Mouse (Mus musculus): ENCODE results near the gene C2cd2. TPM values are rescaled to one million over a fixed set of nuclear protein-coding genes. Genes with fewer than 3 reads are reported as not detected.
"Not testable (repeated sequence)": the region's sequence is repeated elsewhere in the genome, so short reads cannot be mapped to it uniquely, and the experiment has no call there.

The C2cd2 gene
- 10.5 and 13.9 TPM in 2 replicates for total RNA-seq (2014; fragmentation: Nextera tagmentation)
- total RNA-seq (2017), result 14.7 and 20.5 TPM in 2 replicates

DNA sequence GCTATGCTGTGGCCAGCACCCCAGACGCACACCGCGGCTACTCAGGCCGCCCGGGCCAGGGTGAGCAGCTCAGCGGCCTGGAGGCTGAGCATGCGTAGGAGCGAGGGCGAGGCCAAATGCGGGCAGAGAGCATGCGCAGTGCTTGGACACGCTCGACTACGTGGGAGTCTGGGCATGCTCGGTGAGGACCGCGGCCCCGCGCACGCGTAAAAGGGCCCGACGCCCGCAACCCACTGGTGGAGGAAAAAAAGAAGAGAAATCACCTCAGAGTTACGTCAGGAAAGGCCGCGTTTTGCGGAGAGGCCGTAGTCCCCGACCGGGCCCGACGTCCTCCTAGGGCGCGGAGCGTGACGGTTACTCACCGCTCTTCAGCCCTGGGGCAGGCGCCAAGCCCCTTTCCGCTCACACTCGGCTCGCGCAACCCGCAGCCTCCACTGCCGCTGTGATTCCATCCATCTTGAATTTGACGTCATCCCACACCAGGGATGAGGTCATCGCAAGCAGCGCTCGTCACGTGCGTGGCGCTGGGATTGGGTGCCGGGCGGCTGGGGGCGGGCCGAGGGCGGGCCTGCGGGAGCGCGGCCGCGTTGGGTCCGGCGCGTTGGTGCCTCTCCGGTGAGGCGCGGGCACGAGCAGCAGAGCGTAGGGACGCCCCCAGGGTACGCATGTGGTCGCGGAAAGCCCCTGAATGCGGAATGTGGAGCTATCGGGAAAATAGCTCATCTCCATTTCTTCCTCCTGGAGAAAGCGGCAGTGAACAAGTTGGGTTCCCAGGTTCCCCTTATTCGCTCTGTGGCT lies at the start of gene C2cd2, which contains the start of gene Zbtb21:
Gene C2cd2 (minus strand): TSS at position 448 of the 798 bp plus-strand sequence.
Gene Zbtb21 (minus strand): TSS at position 472 of the 798 bp plus-strand sequence.
- peak; percentile 86 for ATAC-seq (replicated peaks; ENCODE audit: poor library complexity, severe bottlenecking)

DNA sequence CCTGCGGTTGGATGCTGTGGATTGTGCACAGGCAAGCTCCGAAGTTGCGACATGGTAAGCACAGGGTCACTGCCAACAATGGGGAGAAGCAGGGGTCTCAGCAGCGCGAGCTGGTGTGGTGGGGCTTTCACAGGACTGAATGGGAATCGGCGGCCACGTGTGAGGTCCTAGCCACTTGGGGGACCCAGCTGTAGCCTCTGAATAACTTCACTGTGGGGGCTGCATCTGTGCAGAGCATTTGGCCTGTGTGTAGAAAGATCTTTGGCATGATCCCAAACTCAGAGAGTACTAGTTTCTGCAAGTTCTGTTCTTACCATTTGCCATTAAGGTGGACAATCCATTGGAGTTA lies 35.0 kb upstream of the C2cd2 start:
- not testable (repeated sequence) for ATAC-seq (replicated peaks; ENCODE audit: poor library complexity, severe bottlenecking)

DNA sequence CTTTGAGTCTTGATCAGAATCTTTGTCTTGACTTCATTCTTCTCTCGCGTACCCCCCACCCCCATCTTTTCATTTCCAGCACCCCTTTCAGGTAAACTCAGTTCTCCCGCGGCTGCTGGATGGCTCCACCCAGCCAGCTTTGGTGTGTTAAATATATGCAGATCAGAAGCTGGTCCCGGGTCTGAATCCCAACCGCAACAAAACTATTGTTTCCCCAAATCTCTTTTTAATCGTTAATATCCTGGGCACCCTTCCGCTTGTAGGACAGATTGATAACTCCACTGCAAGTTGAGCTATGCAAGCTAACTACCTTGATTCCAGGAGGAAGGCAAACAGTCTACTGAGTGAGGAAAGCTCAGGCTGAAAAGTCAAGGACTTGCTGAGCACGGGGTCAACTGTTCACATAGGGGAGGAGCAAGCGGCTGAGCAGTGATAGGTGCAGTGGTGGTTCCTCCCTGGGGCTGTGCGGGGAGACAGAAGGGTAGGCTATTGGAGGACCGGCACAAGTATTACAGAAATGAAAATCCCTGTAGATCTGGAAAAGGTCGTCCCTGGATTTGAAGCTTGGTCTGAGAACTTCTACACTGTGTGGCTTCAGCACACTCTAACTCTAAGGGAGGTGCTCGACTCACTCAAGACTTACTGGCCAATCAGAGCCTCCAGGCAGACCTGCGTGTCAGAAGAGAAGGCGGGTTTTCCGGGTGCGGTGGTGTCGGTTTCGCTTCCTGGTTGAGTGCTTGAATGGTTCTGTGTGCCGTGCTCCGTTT lies 34.4 kb upstream of the C2cd2 start, which contains the start of gene B230307C23Rik:
Gene B230307C23Rik (plus strand): TSS at position 700 of the 767 bp plus-strand sequence.
- peak; percentile 93 for ATAC-seq (replicated peaks; ENCODE audit: poor library complexity, severe bottlenecking)

DNA sequence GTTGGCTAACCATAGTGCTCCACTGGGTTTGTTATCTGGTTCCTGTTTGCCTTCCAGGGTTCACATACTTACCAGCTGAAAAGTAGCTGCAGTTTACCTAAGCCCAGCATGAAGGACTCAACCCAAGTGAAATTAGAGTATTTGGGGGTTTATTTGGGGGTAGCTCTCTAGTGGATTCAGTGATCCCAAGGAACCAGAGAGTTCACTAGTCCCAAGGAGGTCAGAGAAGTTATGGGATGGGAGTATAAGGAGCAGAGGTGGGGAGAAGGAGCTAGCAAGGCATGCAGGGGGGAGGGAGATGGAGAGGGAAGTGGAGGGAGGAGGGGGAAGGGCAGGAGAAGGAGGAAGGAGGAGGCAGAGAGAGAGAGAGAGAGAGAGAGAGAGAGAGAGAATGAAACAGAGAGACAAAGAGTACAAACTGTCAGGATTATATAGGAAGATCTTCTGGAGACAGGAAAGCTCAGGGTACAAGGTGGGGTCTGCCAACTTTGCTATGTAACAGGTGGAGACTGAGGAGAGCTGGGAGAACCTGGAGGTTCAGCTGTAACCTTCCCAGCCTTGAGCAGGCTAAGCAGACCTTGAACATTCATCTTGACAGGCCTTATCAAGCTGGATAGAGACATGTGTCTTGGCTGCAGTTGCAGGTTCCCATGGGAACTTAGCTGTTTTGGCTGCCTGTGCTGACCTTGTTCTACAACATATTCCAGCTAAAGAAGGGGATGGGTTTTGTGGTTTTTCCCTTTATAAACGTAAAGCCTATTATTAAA lies 33.6 kb upstream of the C2cd2 start:
- peak; percentile 19; the same call in 1 of the 2 replicates for ATAC-seq (replicated peaks; ENCODE audit: poor library complexity, severe bottlenecking)

DNA sequence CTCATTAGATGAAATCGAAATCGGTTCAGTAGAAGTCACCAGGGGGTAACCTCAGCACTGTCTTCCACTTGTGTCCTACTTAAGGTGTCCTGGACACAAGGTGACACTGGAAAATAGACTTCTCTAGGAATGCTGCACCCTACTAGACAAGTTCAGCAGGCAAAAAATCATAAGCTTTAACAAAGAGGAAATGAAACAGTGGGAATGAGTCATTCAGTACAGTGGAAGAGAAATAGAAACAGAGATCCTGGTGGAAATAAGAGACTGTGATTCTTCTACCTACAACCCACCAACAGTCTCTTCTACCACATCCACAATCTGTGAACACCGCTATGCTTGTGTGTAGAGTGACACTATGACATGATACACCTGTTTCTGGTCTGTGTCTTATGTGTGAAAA lies 30.1 kb upstream of the C2cd2 start:
- 0 out of 2 replicates have a peak, but pooled peaks have one; percentile 7 for ATAC-seq (replicated peaks; ENCODE audit: poor library complexity, severe bottlenecking)

DNA sequence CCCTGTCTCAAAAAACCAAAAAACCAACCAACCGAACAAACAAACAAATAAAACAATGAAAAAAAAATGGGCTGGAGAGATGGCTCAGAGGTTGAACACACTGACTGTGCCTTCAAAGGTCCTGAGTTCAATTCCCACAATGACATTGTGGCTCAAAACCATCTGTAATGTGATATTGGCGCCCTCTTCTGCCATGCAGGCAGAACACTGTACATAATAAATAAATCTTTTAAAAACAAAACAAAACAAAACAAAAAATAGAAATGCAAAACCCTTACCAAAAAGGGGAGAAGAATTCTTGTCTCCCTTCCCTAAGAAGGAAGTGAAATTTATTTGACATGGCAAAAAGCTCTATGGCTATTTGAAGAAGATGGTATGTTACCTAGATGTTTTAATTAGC lies 29.1 kb upstream of the C2cd2 start:
- no peak for ATAC-seq (replicated peaks; ENCODE audit: poor library complexity, severe bottlenecking)

DNA sequence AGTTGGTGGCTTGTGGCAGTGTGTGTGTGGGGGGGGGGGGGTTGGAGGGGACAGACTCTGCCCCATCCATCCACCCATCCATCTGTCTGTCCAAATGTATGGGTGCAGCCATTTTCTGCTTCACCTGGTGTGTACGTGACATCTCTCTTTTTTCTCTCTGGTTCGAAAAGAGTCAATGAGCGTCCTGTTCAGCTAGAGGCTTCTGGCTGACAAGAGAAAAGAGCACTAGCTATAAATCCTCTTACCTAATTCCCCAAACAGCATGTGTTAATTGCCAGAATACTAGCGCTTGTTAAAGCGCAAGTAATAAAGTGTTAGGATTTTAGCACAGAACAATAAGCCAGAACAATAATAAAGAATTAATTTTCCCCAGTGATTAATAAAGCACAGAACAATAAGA lies 22.2 kb upstream of the C2cd2 start:
- no peak for ATAC-seq (replicated peaks; ENCODE audit: poor library complexity, severe bottlenecking)

DNA sequence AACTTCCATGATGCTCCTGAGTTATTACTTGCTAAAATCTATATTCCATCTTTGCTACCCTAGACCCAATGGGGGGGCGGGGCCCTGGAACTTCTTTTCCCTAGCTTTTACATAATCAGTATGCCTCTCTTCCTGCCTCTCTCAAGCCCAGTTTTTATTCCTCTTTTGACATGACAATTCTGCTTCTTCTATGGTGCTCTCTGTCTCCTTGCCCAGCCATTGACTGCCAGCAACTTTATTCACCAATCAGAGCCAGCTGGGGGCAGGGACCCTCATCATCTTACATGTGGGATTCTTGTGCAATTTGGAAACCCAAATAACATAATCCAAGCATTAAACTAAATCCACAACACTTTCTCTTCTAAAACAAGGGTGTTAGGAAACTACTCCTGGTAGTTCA lies 19.0 kb upstream of the C2cd2 start:
- peak; percentile 94 for ATAC-seq (replicated peaks; ENCODE audit: poor library complexity, severe bottlenecking)

DNA sequence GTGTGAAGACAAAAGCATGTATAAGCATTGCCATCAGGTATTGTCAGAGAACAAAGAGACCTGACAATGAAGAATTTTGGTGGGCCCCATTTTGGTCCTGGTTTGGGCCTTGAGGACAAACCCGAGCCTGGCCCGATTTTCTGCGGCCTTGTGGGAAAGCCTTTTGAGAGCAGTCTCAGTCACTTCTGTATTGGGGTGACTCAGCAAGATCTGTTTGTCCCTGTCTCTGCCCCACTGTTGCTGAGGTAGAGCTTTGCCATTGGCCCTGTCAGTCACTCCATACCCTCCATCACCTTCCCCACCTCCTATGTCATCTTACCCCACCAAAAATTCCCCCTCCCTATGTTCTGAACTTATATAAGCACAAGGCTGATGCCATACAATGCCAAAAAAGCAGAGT lies 15.3 kb upstream of the C2cd2 start:
- no peak for ATAC-seq (replicated peaks; ENCODE audit: poor library complexity, severe bottlenecking)

DNA sequence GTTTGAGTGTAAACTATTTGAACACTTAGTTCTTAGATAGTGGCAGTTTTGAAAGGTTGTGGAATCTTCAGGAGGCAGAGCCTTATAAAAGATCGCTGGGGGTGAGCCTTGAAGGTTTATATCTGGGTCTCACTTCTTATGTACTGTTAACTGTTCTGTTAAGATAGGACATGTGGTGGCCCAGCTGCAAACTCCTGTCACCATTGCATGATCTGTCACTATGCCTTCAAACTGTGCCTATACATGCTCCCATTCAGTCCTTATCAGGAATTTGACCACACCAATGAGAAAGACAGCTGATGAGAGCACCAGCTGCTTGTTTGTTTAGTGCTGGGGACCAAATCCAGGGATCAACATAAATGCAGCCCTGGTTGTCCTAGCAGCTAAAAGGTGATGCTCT lies 14.9 kb upstream of the C2cd2 start:
- ATAC-seq (replicated peaks; ENCODE audit: poor library complexity, severe bottlenecking), result no peak

DNA sequence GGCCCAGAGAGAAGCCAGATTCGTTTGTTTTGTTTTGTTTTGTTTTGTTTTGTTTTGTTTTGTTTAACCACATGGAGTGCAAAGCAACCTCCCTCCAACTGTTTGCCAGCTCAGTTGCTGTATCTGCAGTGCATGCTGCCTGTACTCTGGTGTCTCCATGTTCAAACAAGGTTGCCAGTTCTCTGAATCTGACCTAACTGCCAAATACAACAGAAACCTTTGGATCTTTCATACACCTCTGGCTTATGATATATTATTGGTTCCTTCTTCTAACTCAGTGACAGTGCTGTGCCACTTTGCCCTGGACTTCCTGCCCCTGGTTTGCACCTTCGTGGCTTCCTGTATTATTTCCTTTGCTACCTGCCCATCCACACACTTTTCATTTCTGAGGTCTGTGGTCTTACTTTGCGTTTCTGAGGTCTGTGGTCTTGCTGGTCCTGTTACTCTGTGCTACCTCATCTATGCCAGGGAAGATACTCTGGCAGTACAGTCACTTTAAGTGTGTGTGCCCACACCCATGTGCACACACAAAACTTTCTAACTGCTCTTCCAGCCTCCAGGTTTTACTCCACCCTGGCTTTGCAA lies 1.6 kb upstream of the C2cd2 start:
- no peak for ATAC-seq (replicated peaks; ENCODE audit: poor library complexity, severe bottlenecking)

DNA sequence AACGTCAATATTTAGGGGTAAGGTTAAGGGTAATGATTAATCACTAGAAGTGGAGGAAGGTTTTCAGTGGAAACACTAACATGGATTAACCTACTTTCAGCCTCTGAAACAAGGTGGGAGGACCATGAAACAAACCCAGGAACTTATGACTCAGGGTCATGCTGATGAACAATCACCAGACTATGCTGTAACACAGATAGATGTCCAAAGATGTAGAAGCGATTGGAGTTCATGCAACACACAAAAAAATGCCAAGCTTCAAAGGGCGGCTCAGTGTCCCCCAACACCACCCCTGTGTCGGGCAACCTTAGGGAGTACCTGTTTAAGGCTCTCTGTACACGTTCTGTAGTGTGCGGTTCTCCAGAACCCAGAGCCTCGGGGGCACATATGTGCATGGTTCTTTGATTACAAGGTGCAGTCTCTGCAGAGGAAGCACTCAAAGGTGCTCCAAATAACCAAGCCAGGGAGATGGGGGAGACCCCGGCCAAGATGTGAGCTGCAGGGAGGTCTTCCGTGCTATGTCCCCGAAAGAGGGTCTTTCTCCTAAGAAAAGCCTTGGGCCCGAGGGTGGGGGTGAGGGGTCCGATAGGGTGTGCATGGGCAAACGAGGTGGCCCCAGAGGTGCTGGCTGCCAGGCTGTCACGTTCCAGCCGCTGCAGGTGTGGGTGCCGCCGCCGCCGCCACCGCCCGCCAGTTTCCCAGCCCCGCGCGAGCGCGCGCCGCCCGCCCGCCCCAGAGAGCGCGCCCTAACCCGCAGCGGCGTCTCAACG lies 832 bp downstream of the C2cd2 start:
- no peak for ATAC-seq (replicated peaks; ENCODE audit: poor library complexity, severe bottlenecking)

DNA sequence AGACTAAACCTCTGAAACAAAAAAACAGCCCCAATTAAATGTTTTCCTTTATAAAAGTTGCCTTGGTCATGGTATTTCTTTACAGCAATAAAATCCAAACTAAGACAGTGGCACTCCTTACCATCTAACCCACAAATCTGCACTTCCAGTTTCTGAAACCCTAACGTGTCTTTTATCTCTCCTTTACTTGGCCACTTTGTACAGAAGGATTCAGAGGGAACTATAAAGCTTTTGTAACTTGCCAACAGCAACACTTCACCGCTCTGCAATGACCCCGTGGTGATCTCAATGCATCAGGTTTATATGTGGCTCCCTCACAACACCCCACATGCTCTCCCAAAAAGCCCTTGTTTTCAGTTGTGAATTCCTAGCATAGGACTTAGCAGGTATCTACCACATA lies 2.0 kb downstream of the C2cd2 start:
- no peak for ATAC-seq (replicated peaks; ENCODE audit: poor library complexity, severe bottlenecking)

DNA sequence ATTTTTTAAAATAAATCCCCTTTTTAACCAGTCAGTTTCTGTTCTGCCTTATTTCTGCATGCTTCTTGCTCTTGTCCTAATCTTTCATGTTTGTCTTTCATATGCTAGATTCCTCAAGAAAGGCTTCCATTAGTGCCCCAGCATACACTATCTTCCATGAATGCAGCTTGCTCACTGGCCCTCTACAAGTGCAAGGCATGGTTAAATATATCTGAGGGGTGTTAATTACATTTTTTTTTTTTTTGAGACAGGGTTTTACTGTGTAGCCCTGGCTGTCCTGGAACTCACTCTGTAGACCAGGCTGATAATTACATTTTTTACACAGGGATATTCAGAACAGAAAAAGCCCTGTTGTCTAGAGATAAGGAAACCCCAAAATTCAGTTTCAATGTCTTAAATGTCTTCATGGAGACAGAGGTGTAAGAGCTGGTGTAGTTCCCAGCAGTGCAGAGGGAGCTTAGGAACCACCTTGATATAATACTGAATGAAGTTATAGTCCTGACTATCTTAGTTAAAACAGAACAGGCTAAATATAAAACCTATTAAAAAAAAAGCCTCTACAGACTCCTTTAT lies 3.9 kb downstream of the C2cd2 start:
- ATAC-seq (replicated peaks; ENCODE audit: poor library complexity, severe bottlenecking), result no peak

DNA sequence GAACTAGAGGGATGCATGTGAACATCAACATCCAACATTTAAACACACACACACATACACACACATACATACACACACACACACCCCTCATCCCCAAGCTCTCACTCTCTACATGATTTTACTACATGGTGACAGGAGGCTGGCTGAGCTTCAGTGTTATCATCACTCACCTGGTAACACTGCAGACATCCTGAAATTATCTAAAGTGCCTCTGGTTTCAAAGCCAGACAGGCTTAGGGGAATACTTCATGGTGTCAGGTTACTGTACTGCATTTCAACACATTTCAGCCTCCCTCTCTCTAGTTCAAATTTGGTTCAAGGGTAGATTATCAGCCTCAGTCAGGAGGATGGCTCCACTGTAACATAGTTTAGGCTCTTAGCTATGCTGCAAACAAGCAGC lies 4.8 kb downstream of the C2cd2 start:
- ATAC-seq (replicated peaks; ENCODE audit: poor library complexity, severe bottlenecking), result no peak

DNA sequence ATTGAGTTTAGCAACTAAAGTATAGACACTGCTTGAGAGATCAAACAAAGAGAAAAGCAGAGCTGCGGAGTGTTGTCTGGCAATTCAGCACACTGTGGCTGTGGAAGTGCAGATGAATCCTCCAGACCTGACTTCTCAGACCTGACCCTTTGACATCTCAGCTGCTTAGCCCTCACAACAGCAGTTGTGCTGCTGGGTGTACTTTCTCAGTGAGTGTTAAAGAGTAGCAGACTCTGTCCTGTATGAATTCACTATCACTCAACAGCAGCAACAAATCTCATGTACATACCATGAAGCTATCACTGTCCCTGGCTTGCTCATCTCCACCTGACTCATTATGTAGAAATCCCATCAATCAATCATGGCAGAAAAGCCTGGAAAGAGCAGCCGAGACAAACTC lies 6.4 kb downstream of the C2cd2 start:
- ATAC-seq (replicated peaks; ENCODE audit: poor library complexity, severe bottlenecking), result no peak

DNA sequence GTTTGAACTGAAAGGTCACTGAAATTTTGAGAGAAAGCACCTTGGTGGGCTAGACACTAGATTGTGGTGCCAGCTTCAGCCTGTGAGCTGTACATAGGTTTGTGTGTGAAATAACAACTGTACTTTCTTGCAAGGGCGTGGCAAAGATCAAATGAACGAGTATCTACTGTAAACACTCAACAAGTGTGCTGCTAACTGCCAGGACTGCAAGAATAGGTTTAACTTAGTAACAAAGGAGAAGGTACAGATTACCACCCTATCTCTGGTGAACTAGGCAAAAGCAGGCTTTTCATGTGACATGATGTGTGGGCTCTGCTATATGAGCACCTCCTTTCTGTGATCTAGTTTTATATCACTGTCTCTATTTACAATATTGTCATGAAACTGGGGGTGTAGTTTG lies 9.1 kb downstream of the C2cd2 start:
- no peak for ATAC-seq (replicated peaks; ENCODE audit: poor library complexity, severe bottlenecking)

DNA sequence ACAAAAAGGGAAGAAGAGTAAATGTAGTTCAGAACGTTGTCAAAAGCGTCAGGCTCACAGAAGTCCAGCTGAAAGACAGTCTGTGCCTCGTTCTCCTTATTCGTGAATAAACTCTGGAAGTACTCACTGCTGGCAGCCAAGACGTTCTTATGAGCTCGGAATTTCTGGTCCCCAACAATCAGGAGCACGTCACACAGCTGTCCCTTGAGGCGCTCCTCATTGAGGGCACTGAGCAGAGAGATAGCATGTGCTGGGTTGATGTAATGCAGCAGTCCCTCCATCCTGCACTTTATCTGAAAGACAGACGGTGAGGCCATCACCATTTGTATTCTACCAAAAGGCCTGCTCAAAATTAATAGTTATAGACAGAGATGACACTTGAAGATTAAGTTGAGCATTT lies 9.6 kb downstream of the C2cd2 start:
- ATAC-seq (replicated peaks; ENCODE audit: poor library complexity, severe bottlenecking), result no peak

DNA sequence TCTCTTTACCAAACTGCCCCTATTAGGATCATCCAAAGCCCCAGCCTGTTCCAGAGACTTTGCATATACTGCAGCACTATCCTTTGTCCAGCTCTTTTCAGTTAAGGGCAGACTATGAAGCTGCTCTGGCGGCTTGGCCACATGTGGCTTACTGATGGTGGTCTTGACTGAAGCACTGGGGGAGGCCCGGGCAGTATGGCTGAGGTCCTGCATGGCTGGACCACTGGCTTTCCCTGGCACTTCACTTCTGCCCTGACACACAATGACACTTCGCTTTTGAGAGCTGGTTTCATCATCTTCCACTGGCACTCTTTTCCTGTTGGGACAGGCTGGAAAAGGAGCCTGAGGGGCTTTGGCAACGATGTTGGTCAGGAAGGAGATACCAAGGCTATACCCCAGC lies 10.0 kb downstream of the C2cd2 start:
- no peak for ATAC-seq (replicated peaks; ENCODE audit: poor library complexity, severe bottlenecking)

Data from granulocyte monocyte progenitor cell, adult 5-6 weeks (primary cell).